Mouse (Mus musculus): ENCODE measurements around the gene Gkap1. TPM values are rescaled to one million over a fixed set of nuclear protein-coding genes. Genes with fewer than 3 reads are reported as not detected.

Gkap1 gene
- polyA plus RNA-seq (2014; fragmentation: Nextera tagmentation; extraction: Ambion mirVana) = 25.2 TPM in 2 replicates

DNA sequence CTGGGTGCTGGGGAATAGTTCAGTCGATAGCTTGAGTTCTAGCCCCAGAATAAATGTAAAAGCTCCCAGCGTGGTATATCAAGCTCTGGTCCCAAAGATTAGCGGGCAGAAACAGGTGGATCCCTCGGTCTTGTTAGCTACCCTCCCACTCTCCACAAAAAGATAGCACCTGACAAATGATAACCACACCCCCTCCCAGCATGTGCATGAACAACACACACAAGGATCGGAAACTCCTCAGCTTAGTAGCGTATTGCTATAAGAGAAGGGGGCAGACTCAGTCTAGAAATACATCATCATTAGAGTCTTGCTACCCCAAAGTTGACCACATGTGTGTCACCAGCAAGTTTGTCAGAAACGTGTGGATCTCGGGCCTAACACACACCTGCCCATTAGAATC is at the start of gene Gkap1:
Gene Gkap1, minus strand, starts transcription at position 101 of the 400 bp plus-strand sequence.
- H3K4me1 ChIP-seq (ENCODE audit: control insufficient read depth, insufficient read depth, low read length) = peaks cover 11% of the 10 kb centered on the region; the same call in 1 of the 2 replicates
- H3K9ac ChIP-seq (replicated peaks; ENCODE audit: low read length) = peak within 1 kb of the TSS; percentile 82
- no peaks in the 10 kb centered on the region for H3K36me3 ChIP-seq (ENCODE audit: control insufficient read depth, insufficient read depth, low read length)
- H3K4me2 ChIP-seq (ENCODE audit: low read length) = peak within 1 kb of the TSS; percentile 85
- H3K27me3 ChIP-seq (ENCODE audit: control insufficient read depth, insufficient read depth, low read length) = no peaks in the 10 kb centered on the region
- no peaks in the 10 kb centered on the region for H3K9me3 ChIP-seq (ENCODE audit: control insufficient read depth, low read length)
- peak within 1 kb of the TSS; percentile 82 for H3K27ac ChIP-seq (replicated peaks; ENCODE audit: low read depth, low read length)
- ATAC-seq (ENCODE audit: low FRiP score, low TSS enrichment) (no peak), DNase-seq (no peak)
- H3K4me3 ChIP-seq (replicated peaks; ENCODE audit: low read depth, low read length) = peak within 1 kb of the TSS; percentile 81
- 78% methylated on average over 8 of the region's 8 CpGs for WGBS

DNA sequence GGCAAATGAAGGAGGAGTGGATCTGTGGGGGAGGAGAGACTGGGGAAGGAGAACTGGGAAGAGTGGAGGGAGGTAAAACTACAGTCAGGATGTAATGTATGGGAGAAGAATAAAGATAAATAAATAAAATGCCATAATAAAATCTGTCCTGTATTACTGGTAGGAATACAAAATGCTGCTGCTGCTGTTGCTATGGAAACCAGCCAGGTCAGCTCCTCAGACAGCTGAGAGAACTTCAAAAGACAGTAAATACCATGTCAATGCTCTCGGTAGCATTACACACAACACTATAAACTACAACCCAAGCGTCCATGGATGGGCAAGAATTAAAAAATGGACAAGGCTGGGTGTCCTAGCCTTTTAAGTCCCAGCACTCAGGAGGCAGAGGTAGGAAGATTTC is 42.3 kb upstream of the Gkap1 start:
- Histone ChIP-seq H3K27ac (replicated peaks; ENCODE audit: low read depth, low read length) (peak overlapping the region; percentile 21; the same call in 1 of the 2 replicates), H3K9ac (replicated peaks; ENCODE audit: low read length) (no peak overlapping the region), H3K4me3 (replicated peaks; ENCODE audit: low read depth, low read length) (no peak overlapping the region), H3K4me2 (ENCODE audit: low read length) (no peak overlapping the region), H3K27me3 (ENCODE audit: control insufficient read depth, insufficient read depth, low read length) (no peaks in the 10 kb centered on the region), H3K9me3 (ENCODE audit: control insufficient read depth, low read length) (no peaks in the 10 kb centered on the region), H3K4me1 (ENCODE audit: control insufficient read depth, insufficient read depth, low read length) (no peaks in the 10 kb centered on the region), H3K36me3 (ENCODE audit: control insufficient read depth, insufficient read depth, low read length) (no peaks in the 10 kb centered on the region)
- DNase-seq (peak; percentile 65), ATAC-seq (ENCODE audit: low FRiP score, low TSS enrichment) (no peak)
- 27% methylated on average over 2 of the region's 2 CpGs for WGBS

- Histone ChIP-seq H3K36me3 (ENCODE audit: control insufficient read depth, insufficient read depth, low read length) (no peaks in the 10 kb centered on the region), H3K27me3 (ENCODE audit: control insufficient read depth, insufficient read depth, low read length) (no peaks in the 10 kb centered on the region), H3K27ac (replicated peaks; ENCODE audit: low read depth, low read length) (no peak overlapping the region), H3K9ac (replicated peaks; ENCODE audit: low read length) (no peak overlapping the region), H3K4me2 (ENCODE audit: low read length) (no peak overlapping the region), H3K4me1 (ENCODE audit: control insufficient read depth, insufficient read depth, low read length) (no peaks in the 10 kb centered on the region), H3K4me3 (replicated peaks; ENCODE audit: low read depth, low read length) (no peak overlapping the region), H3K9me3 (ENCODE audit: control insufficient read depth, low read length) (no peaks in the 10 kb centered on the region)
- ATAC-seq (ENCODE audit: low FRiP score, low TSS enrichment) (no peak), DNase-seq (no peak)
- 64% methylated on average over 6 of the region's 6 CpGs for WGBS
Observed at GRCm38 (mm10) chr13:58314991-58315390, 39.5 kb upstream of the Gkap1 start.

DNA sequence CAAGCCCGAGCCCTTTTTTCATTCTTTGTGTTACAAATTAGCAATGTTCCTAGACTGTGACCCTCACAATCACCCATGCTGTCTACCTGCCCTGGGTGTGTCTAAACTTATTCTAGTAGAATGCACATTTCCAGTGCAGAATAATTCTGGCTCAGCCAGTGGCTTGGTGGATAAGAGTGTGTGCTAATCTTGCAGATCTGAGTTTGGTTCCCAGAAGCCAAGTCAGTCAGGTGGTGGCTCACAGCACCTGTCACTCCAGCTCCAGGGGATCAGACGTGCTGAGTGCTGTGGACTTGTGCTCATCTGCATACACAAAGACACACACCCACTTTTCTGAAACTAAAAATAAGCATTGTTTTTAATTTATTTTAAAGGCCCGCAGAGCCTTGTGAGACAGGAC is 38.3 kb upstream of the Gkap1 start:
- 64% methylated on average over 3 of the region's 3 CpGs for WGBS
- no peak overlapping the region for H3K4me3 ChIP-seq (replicated peaks; ENCODE audit: low read depth, low read length)
- H3K4me1 ChIP-seq (ENCODE audit: control insufficient read depth, insufficient read depth, low read length) = no peaks in the 10 kb centered on the region
- ATAC-seq (ENCODE audit: low FRiP score, low TSS enrichment) (no peak), DNase-seq (no peak)
- no peak overlapping the region for H3K4me2 ChIP-seq (ENCODE audit: low read length)
- no peak overlapping the region for H3K9ac ChIP-seq (replicated peaks; ENCODE audit: low read length)
- no peak overlapping the region for H3K27ac ChIP-seq (replicated peaks; ENCODE audit: low read depth, low read length)
- no peaks in the 10 kb centered on the region for H3K36me3 ChIP-seq (ENCODE audit: control insufficient read depth, insufficient read depth, low read length)
- no peaks in the 10 kb centered on the region for H3K9me3 ChIP-seq (ENCODE audit: control insufficient read depth, low read length)
- no peaks in the 10 kb centered on the region for H3K27me3 ChIP-seq (ENCODE audit: control insufficient read depth, insufficient read depth, low read length)

GRCm38 (mm10) chr13:58311351-58311750 is 35.9 kb upstream of the Gkap1 start:
- no peaks in the 10 kb centered on the region for H3K36me3 ChIP-seq (ENCODE audit: control insufficient read depth, insufficient read depth, low read length)
- H3K9ac ChIP-seq (replicated peaks; ENCODE audit: low read length) = no peak overlapping the region
- no peak overlapping the region for H3K27ac ChIP-seq (replicated peaks; ENCODE audit: low read depth, low read length)
- no peak overlapping the region for H3K4me2 ChIP-seq (ENCODE audit: low read length)
- no peaks in the 10 kb centered on the region for H3K4me1 ChIP-seq (ENCODE audit: control insufficient read depth, insufficient read depth, low read length)
- no peak for ATAC-seq (ENCODE audit: low FRiP score, low TSS enrichment)
- H3K9me3 ChIP-seq (ENCODE audit: control insufficient read depth, low read length) = no peaks in the 10 kb centered on the region
- DNase-seq = no peak
- WGBS = 50% methylated on average over 3 of the region's 3 CpGs
- H3K4me3 ChIP-seq (replicated peaks; ENCODE audit: low read depth, low read length) = no peak overlapping the region
- no peaks in the 10 kb centered on the region for H3K27me3 ChIP-seq (ENCODE audit: control insufficient read depth, insufficient read depth, low read length)

GRCm38 (mm10) chr13:58309499-58309898 is 34.0 kb upstream of the Gkap1 start:
- WGBS = 68% methylated on average over 8 of the region's 8 CpGs
- no peaks in the 10 kb centered on the region for H3K9me3 ChIP-seq (ENCODE audit: control insufficient read depth, low read length)
- H3K4me2 ChIP-seq (ENCODE audit: low read length) = no peak overlapping the region
- no peak overlapping the region for H3K4me3 ChIP-seq (replicated peaks; ENCODE audit: low read depth, low read length)
- no peak overlapping the region for H3K9ac ChIP-seq (replicated peaks; ENCODE audit: low read length)
- no peak overlapping the region for H3K27ac ChIP-seq (replicated peaks; ENCODE audit: low read depth, low read length)
- H3K27me3 ChIP-seq (ENCODE audit: control insufficient read depth, insufficient read depth, low read length) = no peaks in the 10 kb centered on the region
- H3K36me3 ChIP-seq (ENCODE audit: control insufficient read depth, insufficient read depth, low read length) = no peaks in the 10 kb centered on the region
- ATAC-seq (ENCODE audit: low FRiP score, low TSS enrichment) = no peak
- no peaks in the 10 kb centered on the region for H3K4me1 ChIP-seq (ENCODE audit: control insufficient read depth, insufficient read depth, low read length)
- no peak for DNase-seq

DNA sequence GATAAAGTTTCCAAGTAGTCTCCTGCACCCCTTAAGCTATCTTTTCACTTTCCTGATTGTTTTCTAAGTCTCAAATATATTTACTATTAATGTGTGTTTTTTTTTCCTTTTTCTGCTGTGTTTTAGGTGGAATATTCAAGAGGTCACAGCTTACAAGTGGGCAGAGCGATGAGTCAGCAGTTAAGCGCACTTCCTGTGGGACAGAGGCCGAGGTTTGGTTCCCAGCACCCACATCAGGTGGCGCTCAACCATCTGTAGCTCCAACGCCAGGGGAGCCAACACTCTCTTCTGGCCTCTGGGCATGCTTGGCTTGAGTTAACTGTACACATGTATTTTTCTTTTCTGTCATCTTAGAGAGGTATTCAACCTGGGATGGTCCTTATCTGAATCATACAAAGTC is 32.0 kb upstream of the Gkap1 start:
- ATAC-seq (ENCODE audit: low FRiP score, low TSS enrichment) (no peak), DNase-seq (no peak)
- H3K27me3 ChIP-seq (ENCODE audit: control insufficient read depth, insufficient read depth, low read length) = no peaks in the 10 kb centered on the region
- H3K9ac ChIP-seq (replicated peaks; ENCODE audit: low read length) = no peak overlapping the region
- no peak overlapping the region for H3K27ac ChIP-seq (replicated peaks; ENCODE audit: low read depth, low read length)
- H3K4me3 ChIP-seq (replicated peaks; ENCODE audit: low read depth, low read length) = no peak overlapping the region
- no peak overlapping the region for H3K4me2 ChIP-seq (ENCODE audit: low read length)
- 92% methylated on average over 5 of the region's 5 CpGs for WGBS
- H3K36me3 ChIP-seq (ENCODE audit: control insufficient read depth, insufficient read depth, low read length) = no peaks in the 10 kb centered on the region
- H3K4me1 ChIP-seq (ENCODE audit: control insufficient read depth, insufficient read depth, low read length) = no peaks in the 10 kb centered on the region
- no peaks in the 10 kb centered on the region for H3K9me3 ChIP-seq (ENCODE audit: control insufficient read depth, low read length)

- H3K27ac ChIP-seq (replicated peaks; ENCODE audit: low read depth, low read length) = no peak overlapping the region
- no peaks in the 10 kb centered on the region for H3K4me1 ChIP-seq (ENCODE audit: control insufficient read depth, insufficient read depth, low read length)
- H3K36me3 ChIP-seq (ENCODE audit: control insufficient read depth, insufficient read depth, low read length) = no peaks in the 10 kb centered on the region
- H3K4me3 ChIP-seq (replicated peaks; ENCODE audit: low read depth, low read length) = no peak overlapping the region
- H3K4me2 ChIP-seq (ENCODE audit: low read length) = no peak overlapping the region
- no peak overlapping the region for H3K9ac ChIP-seq (replicated peaks; ENCODE audit: low read length)
- WGBS = 94% methylated on average over 2 of the region's 2 CpGs
- no peaks in the 10 kb centered on the region for H3K9me3 ChIP-seq (ENCODE audit: control insufficient read depth, low read length)
- DNase-seq (no peak), ATAC-seq (ENCODE audit: low FRiP score, low TSS enrichment) (no peak)
- no peaks in the 10 kb centered on the region for H3K27me3 ChIP-seq (ENCODE audit: control insufficient read depth, insufficient read depth, low read length)
Observed at GRCm38 (mm10) chr13:58305230-58305629, 29.7 kb upstream of the Gkap1 start.

GRCm38 (mm10) chr13:58302421-58303145 is 27.1 kb upstream of the Gkap1 start:
- Histone ChIP-seq H3K4me2 (ENCODE audit: low read length) (no peak overlapping the region), H3K27me3 (ENCODE audit: control insufficient read depth, insufficient read depth, low read length) (no peaks in the 10 kb centered on the region), H3K4me1 (ENCODE audit: control insufficient read depth, insufficient read depth, low read length) (no peaks in the 10 kb centered on the region), H3K4me3 (replicated peaks; ENCODE audit: low read depth, low read length) (no peak overlapping the region), H3K9ac (replicated peaks; ENCODE audit: low read length) (no peak overlapping the region), H3K27ac (replicated peaks; ENCODE audit: low read depth, low read length) (no peak overlapping the region), H3K9me3 (ENCODE audit: control insufficient read depth, low read length) (no peaks in the 10 kb centered on the region), H3K36me3 (ENCODE audit: control insufficient read depth, insufficient read depth, low read length) (no peaks in the 10 kb centered on the region)
- ATAC-seq (ENCODE audit: low FRiP score, low TSS enrichment) = no peak
- DNase-seq = no peak
- 85% methylated on average over 9 of the region's 9 CpGs for WGBS

Data from midbrain, embryonic 14.5 days (tissue).